Mouse (Mus musculus) kidney, adult 2 months (tissue): Measurements from ENCODE around the gene Gja8. TPM values are rescaled to one million over a fixed set of nuclear protein-coding genes. Genes with fewer than 3 reads are reported as not detected.

Experiments
- DNase-seq: peaks from one replicate; pipeline ENCODE4 v3.0.0; 2021
- H3K27ac ChIP-seq: fragments of 200-500 bp; 2 replicates; pipeline ENCODE4 v1.5.1; 2012; ENCODE audit warnings: low read depth, low read length, control low read depth, inconsistent platforms; ENCODE audit not compliant: insufficient read depth
- H3K27me3 ChIP-seq: fragments of 200-500 bp; replicated peaks from 2 replicates; pipeline ENCODE4 v1.6.1; 2012; ENCODE audit warnings: mild to moderate bottlenecking, moderate library complexity, low read length, inconsistent platforms; ENCODE audit not compliant: control insufficient read depth, insufficient read depth
- H3K36me3 ChIP-seq: fragments of 200-500 bp; 2 replicates; pipeline ENCODE4 v1.6.1; 2012; ENCODE audit warnings: mild to moderate bottlenecking, moderate library complexity, low read length, inconsistent platforms; ENCODE audit not compliant: control insufficient read depth, insufficient read depth
- H3K4me1 ChIP-seq: fragments of 200-500 bp; 2 replicates; pipeline ENCODE4 v1.6.1; 2011; ENCODE audit warnings: low read length; ENCODE audit not compliant: control insufficient read depth, insufficient read depth
- H3K4me3 ChIP-seq: fragments of 200-500 bp; 2 replicates; pipeline ENCODE4 v1.5.1; 2011; ENCODE audit warnings: mild to moderate bottlenecking, low read depth, low read length, control low read depth; ENCODE audit not compliant: insufficient read depth
- CTCF ChIP-seq: fragments of 200-500 bp; conservative IDR thresholded peaks from 2 replicates; pipeline ENCODE4 v1.5.1; 2011; ENCODE audit warnings: low read depth, mild to moderate bottlenecking, control low read depth, low read length, moderate library complexity, mixed read lengths; ENCODE audit not compliant: insufficient read depth, insufficient read length
- POLR2A ChIP-seq: fragments of 200-500 bp; IDR thresholded peaks from one replicate; pipeline ENCODE4 v1.6.1; 2011; ENCODE audit warnings: low read depth, low read length, control low read depth
- WGBS: fragments of 180-500 bp; shearing (Covaris S2); methylation state at CpG from one replicate; pipeline ENCODE4 v1.1.7; 2018; 5-methylcytosine and 5-hydroxymethylcytosine counted together
- polyA plus RNA-seq: library from polyadenylated mRNA; depleted of rRNA; stranded (reverse); fragments of >200 nt; gene quantifications from 2 replicates; pipeline ENCODE4 v1.2.3, GENCODE M21; 2012; rRNA removed

Gene Gja8
- polyA plus RNA-seq: 0.01 TPM in 1 of 2 replicates, not detected in the other

DNA sequence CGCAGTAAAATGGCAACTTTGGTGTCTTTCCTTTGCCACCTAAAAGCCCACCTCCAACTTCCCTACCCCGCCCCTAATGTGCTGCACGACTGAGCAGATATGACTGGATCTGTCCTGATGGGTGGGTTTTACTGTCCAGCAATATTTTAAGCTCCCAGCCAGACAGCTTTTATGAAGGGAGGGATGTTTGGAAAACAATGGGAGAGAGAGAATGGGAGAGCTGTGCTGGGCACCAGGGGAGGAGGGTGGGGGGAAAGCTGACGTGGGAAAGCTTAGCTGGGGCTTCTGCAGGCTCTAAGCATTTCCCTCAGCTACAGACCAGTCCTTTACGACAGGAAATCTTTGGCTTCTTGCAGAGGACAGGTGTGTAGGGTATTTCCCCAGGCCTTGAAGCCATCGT lies at the start of gene Gja8:
Gja8 (minus strand) TSS at position 101 of the 400 bp plus-strand sequence.
- H3K27ac ChIP-seq: no peak within 1 kb of the TSS
- no peak for DNase-seq
- no peak for TF ChIP-seq CTCF
- TF ChIP-seq POLR2A: no peak
- no peaks in the 10 kb centered on the region for H3K36me3 ChIP-seq
- no peaks in the 10 kb centered on the region for H3K4me1 ChIP-seq
- no peak within 1 kb of the TSS for H3K4me3 ChIP-seq
- H3K27me3 ChIP-seq: no peaks in the 10 kb centered on the region
- 47% methylated on average over 6 of the region's 6 CpGs for whole genome bisulfite sequencing

DNA sequence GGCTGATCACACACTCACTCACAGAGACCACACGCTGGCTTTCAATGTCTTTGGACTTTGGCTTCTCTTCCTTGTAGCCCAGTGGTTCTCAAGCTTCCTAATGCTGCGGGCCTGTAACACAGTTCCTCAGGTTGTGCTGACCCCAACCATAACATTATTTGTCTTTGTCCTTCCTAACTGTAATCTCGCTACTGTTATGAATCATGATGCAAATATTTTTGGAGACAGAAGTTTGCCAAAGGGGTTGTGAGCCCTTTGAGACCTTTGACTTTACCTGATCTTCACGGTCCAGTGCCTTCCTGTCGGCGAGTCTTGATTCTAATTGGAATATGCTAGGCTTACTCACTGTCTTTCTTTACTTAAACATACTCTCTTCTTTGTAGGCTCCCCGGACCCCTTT lies 48.6 kb upstream of the Gja8 start:
- TF ChIP-seq CTCF: no peak
- TF ChIP-seq POLR2A: no peak
- no peaks in the 10 kb centered on the region for H3K4me1 ChIP-seq
- no peaks in the 10 kb centered on the region for H3K27me3 ChIP-seq
- peak; percentile 17 for DNase-seq
- no peak overlapping the region for H3K27ac ChIP-seq
- H3K4me3 ChIP-seq: no peak overlapping the region
- 53% methylated on average over 7 of the region's 7 CpGs for WGBS
- no peaks in the 10 kb centered on the region for H3K36me3 ChIP-seq

- WGBS: 42% methylated on average over 7 of the region's 7 CpGs
- no peak for TF ChIP-seq CTCF
- TF ChIP-seq POLR2A: no peak
Observed at GRCm38 (mm10) chr3:96970986-96971385, 45.2 kb upstream of the Gja8 start.

GRCm38 (mm10) chr3:96963088-96964034 lies 37.5 kb upstream of the Gja8 start:
- H3K4me1 ChIP-seq: no peaks in the 10 kb centered on the region
- WGBS: 66% methylated on average over 12 of the region's 12 CpGs

More at GRCm38 (mm10) chr3:96970986-96971385, 45.2 kb upstream of the Gja8 start:
- Histone ChIP-seq H3K4me1 (no peaks in the 10 kb centered on the region), H3K4me3 (no peak overlapping the region), H3K27ac (no peak overlapping the region), H3K27me3 (no peaks in the 10 kb centered on the region), H3K36me3 (no peaks in the 10 kb centered on the region)
- DNase-seq: no peak

GRCm38 (mm10) chr3:96960597-96960996 lies 34.8 kb upstream of the Gja8 start:
- TF ChIP-seq CTCF: no peak
- no peak for TF ChIP-seq POLR2A
- Histone ChIP-seq H3K4me1 (no peaks in the 10 kb centered on the region), H3K36me3 (no peaks in the 10 kb centered on the region), H3K4me3 (no peak overlapping the region), H3K27me3 (no peaks in the 10 kb centered on the region), H3K27ac (no peak overlapping the region)
- 32% methylated on average over 8 of the region's 8 CpGs for WGBS
- DNase-seq: no peak

More at GRCm38 (mm10) chr3:96963088-96964034, 37.5 kb upstream of the Gja8 start:
- Histone ChIP-seq H3K36me3 (no peaks in the 10 kb centered on the region), H3K27ac (no peak overlapping the region), H3K27me3 (no peaks in the 10 kb centered on the region), H3K4me3 (no peak overlapping the region)
- no peak for TF ChIP-seq POLR2A
- no peak for TF ChIP-seq CTCF
- DNase-seq: no peak

DNA sequence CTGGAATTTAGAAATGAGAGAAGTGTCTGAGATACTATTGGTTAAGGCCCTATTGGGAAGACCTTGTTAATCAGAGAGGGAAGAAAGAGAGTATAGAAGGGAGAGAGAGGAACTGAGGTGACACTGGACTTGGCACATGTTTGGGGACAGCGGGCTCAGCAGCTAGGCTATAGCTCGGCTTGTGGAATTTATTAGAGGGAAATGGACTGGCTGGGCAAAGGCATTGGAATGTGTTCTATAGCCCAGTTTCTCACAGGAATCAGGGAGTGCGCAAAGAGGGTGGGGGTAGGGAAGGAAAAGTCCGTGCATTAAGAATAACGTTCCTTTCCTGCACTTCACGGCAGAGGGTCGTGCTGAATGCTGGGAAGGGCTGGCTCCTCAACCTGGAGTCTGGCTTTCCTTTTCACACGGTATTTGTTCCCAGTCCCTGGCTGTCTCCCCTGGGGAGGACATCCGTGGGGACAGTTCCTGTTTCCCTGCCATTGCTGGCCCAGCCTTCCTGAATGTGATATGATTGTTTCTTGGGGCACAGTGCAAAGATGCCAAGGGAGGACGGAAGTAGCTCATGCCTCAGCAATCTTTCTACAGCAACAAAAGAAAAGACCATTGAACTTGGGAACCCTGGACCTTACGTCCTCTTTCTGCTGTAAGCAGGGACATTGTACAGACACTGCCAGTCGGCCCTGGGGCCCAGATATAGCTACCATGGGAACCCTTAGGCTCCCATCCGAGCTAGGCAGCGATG lies 27.8 kb upstream of the Gja8 start:
- Histone ChIP-seq H3K36me3 (no peaks in the 10 kb centered on the region), H3K27me3 (no peaks in the 10 kb centered on the region), H3K4me1 (no peaks in the 10 kb centered on the region), H3K27ac (no peak overlapping the region), H3K4me3 (no peak overlapping the region)
- WGBS: 30% methylated on average over 14 of the region's 14 CpGs
- peak; percentile 26 for DNase-seq
- no peak for TF ChIP-seq POLR2A

DNA sequence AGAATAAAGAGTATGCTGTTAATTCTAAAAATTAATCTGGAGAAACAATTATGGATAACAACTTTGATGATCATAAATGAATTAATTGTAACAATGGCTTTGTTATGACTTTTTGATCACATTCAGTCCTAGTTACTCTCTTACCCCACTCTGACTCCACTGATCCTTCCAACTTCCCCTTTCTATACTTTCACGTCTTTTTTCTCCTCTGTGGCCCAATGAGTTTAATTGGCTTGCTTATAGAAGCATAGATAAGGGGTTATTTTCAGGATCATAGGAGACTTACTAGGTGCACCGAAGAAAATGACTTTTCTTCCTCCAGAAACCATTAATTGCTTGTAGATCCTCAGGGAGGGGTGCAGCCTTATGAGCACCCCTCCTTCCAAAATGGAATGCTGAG lies 16.9 kb upstream of the Gja8 start:
- H3K36me3 ChIP-seq: no peaks in the 10 kb centered on the region
- DNase-seq: no peak
- no peaks in the 10 kb centered on the region for H3K27me3 ChIP-seq
- H3K4me1 ChIP-seq: no peaks in the 10 kb centered on the region
- no peak overlapping the region for H3K4me3 ChIP-seq
- 79% methylated on average over 2 of the region's 2 CpGs for WGBS
- no peak overlapping the region for H3K27ac ChIP-seq
- no peak for TF ChIP-seq POLR2A
- TF ChIP-seq CTCF: no peak
